Mouse (Mus musculus): ENCODE measurements at regions not wholly inside any gene's neighbourhood (a gene's known extent, or its start where the extent isn't known, plus 50 kb on each side); places are given as distances from the start of the nearest gene placed in this dataset.

DNA sequence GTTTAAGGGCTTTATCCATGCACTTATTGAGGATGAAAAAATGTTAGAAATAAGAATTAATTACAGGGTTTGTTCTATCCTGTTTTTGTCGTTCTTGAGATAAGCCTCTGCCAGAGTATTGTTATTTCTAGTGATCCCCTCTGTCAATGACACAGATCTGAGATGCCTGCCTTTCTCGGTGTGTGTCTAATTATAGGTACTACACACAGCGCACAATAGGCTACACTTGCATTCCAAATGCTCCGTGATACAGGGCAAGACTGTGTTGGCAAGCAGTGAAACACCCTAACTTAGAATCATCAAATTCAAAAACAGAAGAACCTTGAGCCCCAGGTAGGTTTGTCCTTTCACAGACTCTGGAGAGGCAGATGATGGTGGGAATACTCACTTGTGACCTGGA lies 90.3 kb upstream of the Hrasls start:
- TF ChIP-seq POU5F1 (IDR thresholded peaks at IDR 0.05; ENCODE audit: borderline replicate concordance, low read length) (no peak), CTCF (conservative IDR thresholded peaks at IDR 0.05; ENCODE audit: low read length) (no peak), NANOG (IDR thresholded peaks at IDR 0.05; ENCODE audit: borderline replicate concordance, low read length) (no peak)

Data from E14TG2a.4 (cell line).